28 mouse cellular contexts compared by ENCODE assay signal in the genomic region with DNA sequence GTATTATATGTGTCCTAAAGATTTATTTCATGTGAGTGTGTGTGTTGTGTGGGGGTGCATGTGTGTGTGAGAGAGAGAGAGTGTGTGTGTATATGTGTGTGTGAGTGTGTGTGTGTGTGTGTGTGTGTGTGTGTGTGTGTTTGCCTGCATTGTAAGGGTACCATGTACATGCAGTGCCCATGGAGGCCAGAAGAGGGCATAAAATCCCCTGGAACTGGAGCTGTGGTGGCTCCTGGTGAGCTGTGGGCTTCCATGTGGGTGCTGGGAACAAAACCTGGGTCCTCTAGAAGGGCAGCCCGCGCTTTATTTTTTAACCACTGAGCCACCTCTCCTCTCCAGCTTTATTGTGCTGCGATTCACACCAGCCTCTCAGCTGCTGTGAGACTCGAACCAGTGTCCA. TPM values are rescaled to one million over a fixed set of nuclear protein-coding genes. Genes with fewer than 3 reads are reported as not detected.
A peak's percentile ranks its signal among the peaks of the same experiment; 100 is the strongest.
DNase-seq lines count a peak whose midpoint lies in the region; ATAC-seq and TF ChIP-seq lines count a peak whose summit lies in the region.
"Had no signal": no experiment of that assay in that cellular context is flagged by ENCODE, and none has a peak within 500 bp of the region (broad histone marks: within the 10 kb centered on the region; RNA-seq: fewer than 3 reads in every experiment).

No protein-coding gene starts in this region.

- no peak overlapping the region for H3K9ac ChIP-seq in liver, embryonic 14.5 days (replicated peaks)
- no peak overlapping the region for H3K9ac ChIP-seq in ES-Bruce4 (ENCODE audit: low read depth, poor library complexity, severe bottlenecking)
- no peak overlapping the region for H3K9ac ChIP-seq in MEL (ENCODE audit: control insufficient read depth, low read depth, low read length, poor library complexity, severe bottlenecking)
- no peak overlapping the region for H3K9ac ChIP-seq in hindbrain, embryonic 12.5 days
- H3K9ac ChIP-seq: forebrain, embryonic 13.5 days; heart, embryonic 12.5 days; heart, embryonic 15.5 days; hindbrain, embryonic 14.5 days had no signal

- H3K27ac ChIP-seq in liver, embryonic 14.5 days, result no peak overlapping the region
- H3K27ac ChIP-seq in ES-Bruce4 (ENCODE audit: insufficient read depth, low read length), result peak overlapping the region; percentile 62
- no peak overlapping the region for H3K27ac ChIP-seq in MEL (ENCODE audit: control insufficient read depth, low read depth, low read length)
- H3K27ac ChIP-seq in small intestine, adult 2 months (ENCODE audit: insufficient read depth, low read depth, low read length), result no peak overlapping the region
- no peak overlapping the region for H3K27ac ChIP-seq in hindbrain, embryonic 12.5 days
- H3K27ac ChIP-seq in left cerebral cortex, adult 2 months, result no peak overlapping the region
- H3K27ac ChIP-seq: forebrain, embryonic 10.5 days; forebrain, embryonic 13.5 days; heart, embryonic 15.5 days; hindbrain, embryonic 10.5 days; hindbrain, embryonic 14.5 days; hindbrain, postnatal 0 days had no signal

- no peaks in the 10 kb centered on the region for H3K36me3 ChIP-seq in liver, embryonic 14.5 days (replicated peaks; ENCODE audit: control insufficient read depth, insufficient read depth, low read depth)
- no peaks in the 10 kb centered on the region for H3K36me3 ChIP-seq in ES-Bruce4 (ENCODE audit: control insufficient read depth, insufficient read depth, low read length, poor library complexity, severe bottlenecking)
- no peaks in the 10 kb centered on the region; a peak in 1 of 4 replicates for H3K36me3 ChIP-seq in MEL (ENCODE audit: control insufficient read depth in 1 of 2, insufficient read depth in 2 of 2, low read length in 2 of 2)
- no peaks in the 10 kb centered on the region for H3K36me3 ChIP-seq in small intestine, adult 2 months (ENCODE audit: control insufficient read depth, insufficient read depth, low read length)
- no peaks in the 10 kb centered on the region for H3K36me3 ChIP-seq in hindbrain, embryonic 12.5 days
- H3K36me3 ChIP-seq: forebrain, embryonic 10.5 days; heart, embryonic 12.5 days; heart, embryonic 15.5 days; hindbrain, embryonic 10.5 days had no signal

- intact Hi-C loops in left cerebral cortex, adult 2 months (cut with DNase I), result no loop called here

- TF ChIP-seq RAD21 in MEL (IDR thresholded peaks at IDR 0.05; ENCODE audit: low read depth, low read length), result no peak

- peak; percentile 34; the same call in 1 of the 2 replicates for TF ChIP-seq CTCF in liver, embryonic 14.5 days (IDR thresholded peaks at IDR 0.05; ENCODE audit: low read depth)
- TF ChIP-seq CTCF in ES-Bruce4 (IDR thresholded peaks at IDR 0.05; ENCODE audit: low read depth, low read length) (peak; percentile 43), MEL (IDR thresholded peaks at IDR 0.05 in 2 of 3, conservative IDR thresholded peaks at IDR 0.05 in 1 of 3; ENCODE audit: control insufficient read depth in 1 of 3, insufficient read depth in 1 of 3, low read depth in 2 of 3, low read length in 3 of 3, poor library complexity in 1 of 3, severe bottlenecking in 1 of 3) (peak in 2 of 3 experiments; percentile 26 to 29; a peak in 3 of 6 replicates)
- peak; percentile 7; the same call in 1 of the 2 replicates for TF ChIP-seq CTCF in small intestine, adult 2 months (IDR thresholded peaks at IDR 0.05; ENCODE audit: extremely low read depth, insufficient read length, insufficient replicate concordance, low read depth, low read length)
- no peak; the same call in 1 of the 2 replicates for TF ChIP-seq CTCF in left cerebral cortex, adult 2 months (IDR thresholded peaks at IDR 0.05)

- H3K79me2 ChIP-seq in MEL (ENCODE audit: control insufficient read depth, insufficient read depth, low read length, poor library complexity), result no peaks in the 10 kb centered on the region

- no peak overlapping the region for H3K4me2 ChIP-seq in liver, embryonic 14.5 days (ENCODE audit: low read depth)
- H3K4me2 ChIP-seq in hindbrain, embryonic 12.5 days (replicated peaks), result no peak overlapping the region
- H3K4me2 ChIP-seq: forebrain, embryonic 13.5 days; heart, embryonic 12.5 days; heart, embryonic 15.5 days; hindbrain, embryonic 14.5 days had no signal

- no peak for TF ChIP-seq EP300 in liver, embryonic 14.5 days (IDR thresholded peaks at IDR 0.05; ENCODE audit: low read depth)
- TF ChIP-seq EP300 in ES-Bruce4 (IDR thresholded peaks at IDR 0.05; ENCODE audit: insufficient read depth, low read depth, low read length), result no peak
- TF ChIP-seq EP300 in MEL (IDR thresholded peaks at IDR 0.05; ENCODE audit: low read depth in 1 of 2, low read length in 2 of 2), result no peak

- H3K4me1 ChIP-seq in liver, embryonic 14.5 days (replicated peaks; ENCODE audit: control insufficient read depth in 2 of 2, insufficient read depth in 2 of 2, low read length in 1 of 2), result no peaks in the 10 kb centered on the region
- H3K4me1 ChIP-seq in ES-Bruce4 (ENCODE audit: control insufficient read depth, insufficient read depth, low read length) (peaks cover 7% of the 10 kb centered on the region), MEL (ENCODE audit: control insufficient read depth in 1 of 2, insufficient read depth in 2 of 2, low read length in 2 of 2) (no peaks in the 10 kb centered on the region)
- H3K4me1 ChIP-seq in small intestine, adult 2 months (ENCODE audit: control insufficient read depth, insufficient read depth, insufficient read length, low read length), result no peaks in the 10 kb centered on the region
- peaks cover under 1% of the 10 kb centered on the region; the same call in 1 of the 2 replicates for H3K4me1 ChIP-seq in hindbrain, embryonic 12.5 days
- H3K4me1 ChIP-seq: forebrain, embryonic 10.5 days; heart, embryonic 12.5 days; heart, embryonic 15.5 days had no signal

- no peak for ATAC-seq in liver, embryonic 14.5 days (ENCODE audit: insufficient read depth)
- ATAC-seq in hindbrain, embryonic 12.5 days (ENCODE audit: low FRiP score), result no peak
- ATAC-seq: CD4-positive, CD25-positive, alpha-beta regulatory T cell, adult 4 months; forebrain, embryonic 13.5 days; forebrain, embryonic 16.5 days; hindbrain, postnatal 0 days; inflammation-experienced regulatory T-cells, adult 6 months had no signal

- no peaks in the 10 kb centered on the region for H3K27me3 ChIP-seq in liver, embryonic 14.5 days (ENCODE audit: control insufficient read depth, insufficient read depth, low read length)
- H3K27me3 ChIP-seq in ES-Bruce4 (ENCODE audit: control insufficient read depth, insufficient read depth, low read length, poor library complexity, severe bottlenecking), result no peaks in the 10 kb centered on the region
- no peaks in the 10 kb centered on the region for H3K27me3 ChIP-seq in MEL (ENCODE audit: control insufficient read depth in 1 of 2, insufficient read depth in 2 of 2, low read length in 2 of 2)
- H3K27me3 ChIP-seq in small intestine, adult 2 months (ENCODE audit: control insufficient read depth, insufficient read depth, low read length), result no peaks in the 10 kb centered on the region
- no peaks in the 10 kb centered on the region for H3K27me3 ChIP-seq in hindbrain, embryonic 12.5 days
- H3K27me3 ChIP-seq: forebrain, embryonic 13.5 days; heart, embryonic 12.5 days; heart, embryonic 15.5 days had no signal

- no peak overlapping the region for H3K4me3 ChIP-seq in liver, embryonic 14.5 days (ENCODE audit: insufficient read depth in 1 of 2, low read depth in 2 of 2, low read length in 2 of 2)
- no peak overlapping the region for H3K4me3 ChIP-seq in ES-Bruce4 (ENCODE audit: low read depth, low read length)
- H3K4me3 ChIP-seq in MEL (ENCODE audit: control insufficient read depth in 1 of 2, insufficient read depth in 1 of 2, low read depth in 2 of 2, low read length in 2 of 2), result no peak overlapping the region
- H3K4me3 ChIP-seq in small intestine, adult 2 months (ENCODE audit: low read depth, low read length), result no peak overlapping the region
- H3K4me3 ChIP-seq in hindbrain, embryonic 12.5 days, result no peak overlapping the region
- no peak overlapping the region for H3K4me3 ChIP-seq in left cerebral cortex, adult 2 months
- H3K4me3 ChIP-seq: forebrain, embryonic 10.5 days; forebrain, embryonic 13.5 days; heart, embryonic 12.5 days; heart, embryonic 15.5 days; hindbrain, embryonic 10.5 days had no signal

- TF ChIP-seq POLR2A in ES-Bruce4 (IDR thresholded peaks at IDR 0.05; ENCODE audit: insufficient read depth, low read length) (no peak), MEL (IDR thresholded peaks at IDR 0.05; ENCODE audit: control insufficient read depth in 1 of 2, insufficient read depth in 1 of 2, low read depth in 1 of 2, low read length in 2 of 2, poor library complexity in 1 of 2) (no peak)
- TF ChIP-seq POLR2A in small intestine, adult 2 months (IDR thresholded peaks at IDR 0.05; ENCODE audit: low read depth, low read length), result no peak

- no peak for DNase-seq in liver, embryonic 14.5 days (ENCODE audit: low read depth in 3 of 3, low spot score in 3 of 3)
- DNase-seq in liver, result no peak
- DNase-seq in MEL (ENCODE audit: low read depth, low spot score), result no peak
- DNase-seq in gastrocnemius, postnatal 10 days, result no peak
- no peak for DNase-seq in left cerebral cortex, adult 2 months (ENCODE audit: extremely low spot score in 1 of 2, low spot score in 2 of 2)
- DNase-seq: adrenal gland, adult 2 months; adrenal gland, postnatal 25 days; cerebellum, adult 18-20 months; cerebellum, adult 9-10 months; cerebellum, postnatal 14 days; gastrocnemius, postnatal 25 days; heart, adult 18-20 months; heart, postnatal 10 days; heart, postnatal 36 days had no signal

- WGBS in liver, embryonic 14.5 days (ENCODE audit: insufficient replicate concordance), result 79% methylated on average over 4 of the region's 4 CpGs
- WGBS in small intestine, adult 2 months, result 99% methylated on average over 4 of the region's 4 CpGs
- 89% methylated on average over 4 of the region's 4 CpGs for WGBS in hindbrain, embryonic 12.5 days

- peaks cover 2% of the 10 kb centered on the region; the same call in 1 of the 2 replicates for H3K9me3 ChIP-seq in liver, embryonic 14.5 days (ENCODE audit: control insufficient read depth, low read length)
- H3K9me3 ChIP-seq in ES-Bruce4 (replicated peaks; ENCODE audit: control insufficient read depth, insufficient read depth, low read length, poor library complexity, severe bottlenecking) (0 out of 2 replicates have a peak, but pooled peaks cover 4% of the 10 kb centered on the region), MEL (replicated peaks; ENCODE audit: insufficient read depth, low read length) (no peaks in the 10 kb centered on the region)
- no peaks in the 10 kb centered on the region; the same call in 1 of the 2 replicates for H3K9me3 ChIP-seq in hindbrain, embryonic 12.5 days (replicated peaks)

RNA-seq across cellular contexts. Expression of a gene that starts 12.7 kb away (rescaled TPM):
- polyA plus RNA-seq in liver, embryonic 14.5 days (2012; rRNA removed), result 0.06 TPM in 1 of 2 replicates, not detected in the other
- polyA plus RNA-seq in liver, embryonic 14.5 days (2014; fragmentation: Nextera tagmentation; extraction: Ambion mirVana), result 0.06 TPM in 1 of 2 replicates, not detected in the other
- polyA plus RNA-seq in ES-Bruce4 (2011; ENCODE audit: insufficient read depth, insufficient read length, low read depth, missing spikeins) (3.0 and 3.2 TPM in 2 replicates), MEL (2012; ENCODE audit: insufficient read depth in 1 of 2, insufficient read length in 2 of 2, low read depth in 1 of 2, low replicate concordance in 2 of 2, missing spikeins in 1 of 2) (100 to 1,000 TPM in 1 of 2 experiments, 1 to 10 TPM in 1; 2.5 to 149 TPM)
- 1.4 and 1.5 TPM in 2 replicates for total RNA-seq in MEL (2012; rRNA removed)
- polyA plus RNA-seq in small intestine, adult 2 months (2012; rRNA removed), result not detected in 2 replicates
- 0.62 and 1.4 TPM in 2 replicates for polyA plus RNA-seq in hindbrain, embryonic 12.5 days (2016; fragmentation: Nextera tagmentation; extraction: Ambion mirVana)
- total RNA-seq in gastrocnemius, postnatal 10 days (2021), result under 1 TPM; 0.25 to 0.26 TPM
- total RNA-seq in left cerebral cortex, adult 2 months (2021), result 1 to 10 TPM; 5.5 to 5.8 TPM
- total RNA-seq: adrenal gland, adult 2 months; gastrocnemius, adult 18-20 months; gastrocnemius, postnatal 25 days had no signal

RNA-seq across cellular contexts. Expression of a gene that starts 29.0 kb away (rescaled TPM):
- polyA plus RNA-seq in liver, embryonic 14.5 days (2012; rRNA removed), result 8.1 and 15.0 TPM in 2 replicates
- polyA plus RNA-seq in liver, embryonic 14.5 days (2014; fragmentation: Nextera tagmentation; extraction: Ambion mirVana), result 26.9 and 28.6 TPM in 2 replicates
- polyA plus RNA-seq in ES-Bruce4 (2011; ENCODE audit: insufficient read depth, insufficient read length, low read depth, missing spikeins) (135 and 137 TPM in 2 replicates), MEL (2012; ENCODE audit: insufficient read depth in 1 of 2, insufficient read length in 2 of 2, low read depth in 1 of 2, low replicate concordance in 2 of 2, missing spikeins in 1 of 2) (10 to 100 TPM in 1 of 2 experiments, not detected in 1; 89.0 TPM)
- total RNA-seq in MEL (2012; rRNA removed), result 63.4 and 69.9 TPM in 2 replicates
- 2.1 and 4.2 TPM in 2 replicates for polyA plus RNA-seq in small intestine, adult 2 months (2012; rRNA removed)
- polyA plus RNA-seq in hindbrain, embryonic 12.5 days (2016; fragmentation: Nextera tagmentation; extraction: Ambion mirVana), result 75.2 and 75.9 TPM in 2 replicates
- 10 to 100 TPM; 34.8 to 39.4 TPM for total RNA-seq in gastrocnemius, postnatal 10 days (2021)
- total RNA-seq in left cerebral cortex, adult 2 months (2021), result 10 to 100 TPM; 55.4 to 57.6 TPM

RNA-seq across cellular contexts. Expression of a gene that starts 44.1 kb away (rescaled TPM):
- 4.6 TPM in 2 replicates for polyA plus RNA-seq in liver, embryonic 14.5 days (2012; rRNA removed)
- 3.3 and 4.0 TPM in 2 replicates for polyA plus RNA-seq in liver, embryonic 14.5 days (2014; fragmentation: Nextera tagmentation; extraction: Ambion mirVana)
- polyA plus RNA-seq in ES-Bruce4 (2011; ENCODE audit: insufficient read depth, insufficient read length, low read depth, missing spikeins), result 18.1 and 19.0 TPM in 2 replicates
- total RNA-seq in MEL (2012; rRNA removed), result 13.6 and 14.4 TPM in 2 replicates
- 10 to 100 TPM; 25.6 to 63.5 TPM for polyA plus RNA-seq in MEL (2012; ENCODE audit: insufficient read depth in 1 of 2, insufficient read length in 2 of 2, low read depth in 1 of 2, low replicate concordance in 2 of 2, missing spikeins in 1 of 2)
- polyA plus RNA-seq in small intestine, adult 2 months (2012; rRNA removed), result 9.8 and 10.5 TPM in 2 replicates
- polyA plus RNA-seq in hindbrain, embryonic 12.5 days (2016; fragmentation: Nextera tagmentation; extraction: Ambion mirVana), result 23.0 and 23.4 TPM in 2 replicates
- total RNA-seq in gastrocnemius, postnatal 10 days (2021), result 10 to 100 TPM; 14.3 to 16.4 TPM
- 10 to 100 TPM; 27.2 to 29.1 TPM for total RNA-seq in left cerebral cortex, adult 2 months (2021)
